Comparison of ENCODE assay signal across 9 mouse cellular contexts in genomic region chr14:21678509-21679285, GRCm38 (mm10). TPM values are rescaled to one million over a fixed set of nuclear protein-coding genes. Genes with fewer than 3 reads are reported as not detected.
DNase-seq lines count a peak whose midpoint lies in the region; ATAC-seq and TF ChIP-seq lines count a peak whose summit lies in the region.
"Had no signal": no experiment of that assay in that cellular context is flagged by ENCODE, and none has a peak within 500 bp of the region (broad histone marks: within the 10 kb centered on the region; RNA-seq: fewer than 3 reads in every experiment).

No protein-coding gene starts in this region.

- peak; percentile 50 for TF ChIP-seq CTCF in cerebellum, adult 2 months (IDR thresholded peaks at IDR 0.05; ENCODE audit: borderline replicate concordance, insufficient read depth, low read depth, low read length)

- WGBS in cerebellum, adult 2 months: 41% methylated on average over 7 of the region's 7 CpGs

- TF ChIP-seq POLR2A in cerebellum, adult 2 months (IDR thresholded peaks at IDR 0.05; ENCODE audit: borderline replicate concordance, insufficient read depth, low read length): no peak

- DNase-seq in cerebellum, adult 2 months: peak in 1 of 2 experiments; percentile 23
- peak; percentile 62 for DNase-seq in ovary, postnatal 36 days (ENCODE audit: low spot score)
- no peak for DNase-seq in ovary, adult 18-20 months (ENCODE audit: low spot score)
- DNase-seq in kidney, adult 9 months: peak; percentile 59
- DNase-seq in lung, postnatal 10 days: peak; percentile 75
- DNase-seq in thymus, postnatal 14 days: peak; percentile 55

- H3K27me3 ChIP-seq in cerebellum, adult 2 months (ENCODE audit: control insufficient read depth, insufficient read depth, low read length): no peaks in the 10 kb centered on the region

- H3K4me1 ChIP-seq in cerebellum, adult 2 months (ENCODE audit: control insufficient read depth, insufficient read depth, low read length): no peaks in the 10 kb centered on the region; the same call in 1 of the 2 replicates

- no peak for ATAC-seq in cerebellum, adult (ENCODE audit: insufficient number of reproducible peaks, low FRiP score, low TSS enrichment)
- peak; percentile 60 for ATAC-seq in common myeloid progenitor, adult 5-6 weeks (replicated peaks; ENCODE audit: low read depth, poor library complexity, severe bottlenecking)

- H3K27ac ChIP-seq in cerebellum, adult 2 months (ENCODE audit: insufficient read depth, low read length): no peak overlapping the region

- no peak overlapping the region for H3K4me3 ChIP-seq in cerebellum, adult 2 months (replicated peaks; ENCODE audit: insufficient read depth, low read depth, low read length)

RNA-seq across cellular contexts. Expression of gene Dupd1, which starts 35.7 kb away (rescaled TPM):
- not detected in 2 replicates for polyA plus RNA-seq in cerebellum, adult 2 months (2012; rRNA removed)
- total RNA-seq in common myeloid progenitor, adult 5-6 weeks (2017): not detected in 2 replicates
- polyA plus RNA-seq: large intestine, adult 2 months had no signal
